Mouse (Mus musculus) urinary bladder, postnatal 4 days (tissue): ENCODE measurements around the gene Il15.
A peak's percentile ranks its signal among the peaks of the same experiment; 100 is the strongest.

Experiments
- DNase-seq, 2 experiments: peaks; one replicate each; pipeline ENCODE4 v3.0.0; 2021 to 2022; ENCODE audit warnings: low spot score in 2 of 2

Il15 gene

DNA sequence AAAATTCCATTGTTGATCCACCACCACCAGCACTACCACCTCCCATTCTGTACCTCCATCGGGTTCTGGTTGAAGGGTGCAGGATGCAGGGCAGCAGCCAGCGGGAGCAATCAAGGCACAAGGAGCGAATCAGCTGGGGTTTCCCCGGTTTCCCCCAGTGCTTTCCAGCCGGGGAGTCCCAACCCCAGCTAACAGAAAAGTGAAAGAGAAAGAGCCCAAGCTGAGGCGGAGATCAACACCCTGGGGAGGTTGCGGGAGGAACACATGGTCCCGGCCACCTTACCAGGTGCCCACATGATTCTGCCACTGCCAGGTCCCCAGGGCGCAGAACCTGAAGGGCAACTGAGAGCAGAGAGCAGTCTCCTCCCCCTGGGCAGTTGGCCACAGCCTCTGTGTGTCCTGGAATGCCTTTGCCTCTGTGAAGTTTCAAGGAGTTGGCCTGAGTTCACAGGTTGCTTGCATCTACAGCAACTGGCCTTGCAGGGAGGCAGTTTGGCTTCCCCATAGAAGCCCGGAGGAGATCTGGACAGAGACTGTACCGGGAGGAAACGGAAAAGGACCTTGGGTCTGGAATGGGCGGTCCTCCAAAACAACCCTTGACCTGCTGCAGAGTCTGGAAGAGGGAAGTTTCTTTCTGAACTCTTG lies at the start of gene Il15:
Gene Il15 (minus strand): TSS at position 537 of the 645 bp plus-strand sequence.
- DNase-seq = peak; percentile 63 to 68

DNA sequence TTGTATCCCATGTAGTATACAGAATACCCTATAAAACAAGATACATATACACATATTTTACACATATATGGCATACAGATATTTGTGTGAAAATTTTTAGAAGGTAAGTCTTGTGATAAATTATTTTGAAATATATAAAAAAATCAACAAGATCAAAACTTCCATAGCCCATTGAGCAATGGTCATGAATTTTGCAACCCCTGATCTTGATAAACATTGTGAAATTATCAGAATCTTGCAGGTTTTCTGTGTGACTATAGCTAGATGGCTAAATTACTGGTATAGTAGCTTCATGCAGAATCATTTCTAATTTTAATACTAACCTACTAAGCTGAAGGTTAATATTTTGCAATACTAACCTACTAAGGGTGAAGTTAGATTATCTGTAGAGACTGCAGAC lies 41.9 kb upstream of the Il15 start:
- DNase-seq = no peak

DNA sequence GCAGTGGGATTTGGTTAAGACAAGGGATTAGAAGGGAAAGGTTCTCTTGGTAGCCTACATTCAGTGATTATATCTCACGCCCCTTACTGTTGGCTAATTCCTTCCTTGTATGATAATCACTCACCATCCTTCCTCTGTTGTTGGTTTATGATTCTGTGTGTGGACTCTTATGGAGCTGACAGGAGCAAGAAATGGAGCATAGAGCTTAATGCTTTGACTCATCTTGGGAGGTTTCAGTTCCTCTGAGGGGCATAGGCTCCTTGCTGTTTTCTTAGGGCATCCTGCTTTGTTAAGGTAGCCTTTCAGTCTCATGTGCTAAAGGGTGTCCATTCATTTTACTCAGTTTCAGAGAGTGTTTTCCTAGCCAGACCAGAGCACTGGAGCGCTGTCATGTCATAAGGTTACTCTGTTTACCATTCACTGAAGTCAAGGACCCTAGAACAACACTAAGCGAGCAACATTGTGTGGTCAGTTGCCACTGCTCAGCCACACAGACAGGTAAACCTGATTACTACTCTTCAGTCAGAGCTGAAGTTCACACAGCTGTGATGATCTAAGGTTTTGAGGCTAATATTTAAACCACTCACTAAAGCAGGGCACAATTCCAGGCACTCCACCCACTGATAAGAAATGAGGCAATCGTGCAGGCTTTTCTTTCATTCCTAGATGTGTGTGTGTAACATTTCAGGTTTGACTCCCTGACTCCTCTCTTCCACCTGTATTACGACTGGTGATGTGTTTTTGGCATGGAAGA lies 13.7 kb upstream of the Il15 start:
- no peak for DNase-seq

DNA sequence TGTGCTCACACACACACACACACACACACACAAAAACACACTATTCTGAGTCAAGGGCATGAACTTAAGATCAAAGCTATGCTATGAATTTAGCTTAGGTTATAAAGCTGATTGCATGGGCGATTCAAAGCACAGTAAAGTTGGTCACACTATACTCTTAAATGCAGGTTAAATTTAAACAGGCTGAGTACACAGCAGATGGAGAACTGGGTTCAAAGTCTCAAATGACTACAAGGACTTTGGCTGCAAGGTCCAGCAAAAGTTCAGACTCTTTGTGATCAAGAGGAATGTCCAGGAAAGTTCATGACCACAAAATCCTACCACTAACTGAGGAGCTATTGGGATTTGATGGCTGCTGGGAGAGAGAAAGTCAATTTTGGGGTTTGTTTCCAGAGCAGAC lies 12.5 kb upstream of the Il15 start:
- no peak for DNase-seq

- DNase-seq = no peak
Observed at GRCm38 (mm10) chr8:82410135-82410534, 7.1 kb upstream of the Il15 start.

DNA sequence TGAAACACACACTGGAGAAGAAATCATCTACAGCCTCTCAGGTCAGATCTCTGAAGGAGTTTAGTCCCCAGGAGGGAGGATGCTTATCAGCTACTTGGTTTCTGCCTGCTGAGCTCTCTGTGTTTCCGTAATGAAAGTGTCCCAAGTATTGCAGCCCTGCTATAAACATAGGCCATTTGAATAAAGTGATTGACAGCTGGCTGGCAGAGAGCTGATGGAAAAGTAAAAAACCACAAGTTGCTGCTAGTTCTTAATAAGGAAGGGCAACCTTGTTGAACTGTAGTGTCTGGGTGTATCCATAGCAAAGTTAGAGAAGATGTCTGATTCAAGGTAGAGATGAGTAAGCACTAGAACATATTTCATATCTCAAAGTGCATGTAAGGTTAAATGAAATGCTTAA lies 4.0 kb upstream of the Il15 start:
- no peak for DNase-seq

- no peak for DNase-seq
Observed at GRCm38 (mm10) chr8:82404068-82404467, 1.0 kb upstream of the Il15 start.

DNA sequence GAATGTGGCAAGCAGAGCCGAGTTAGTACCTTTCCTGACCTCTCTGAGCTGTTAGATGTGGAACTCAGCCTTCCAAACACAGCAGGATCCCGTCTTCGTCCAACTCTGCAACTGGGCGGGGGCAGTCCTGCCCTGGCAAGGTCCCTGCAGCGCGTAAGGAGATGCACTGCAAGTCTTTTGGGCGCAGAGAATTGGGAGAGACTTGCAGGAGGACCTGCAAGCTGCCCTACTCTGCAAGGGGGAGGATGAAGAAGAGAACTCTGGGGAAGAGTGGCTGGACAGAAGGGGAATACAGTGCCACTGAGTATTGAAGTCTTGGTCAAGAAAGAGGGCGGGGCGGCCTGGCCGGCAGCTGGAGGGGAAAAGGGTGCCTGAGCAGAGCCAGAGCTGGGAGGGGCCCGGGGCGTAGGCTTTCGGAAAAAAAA lies 749 bp downstream of the Il15 start:
- peak; percentile 39 to 70 for DNase-seq

DNA sequence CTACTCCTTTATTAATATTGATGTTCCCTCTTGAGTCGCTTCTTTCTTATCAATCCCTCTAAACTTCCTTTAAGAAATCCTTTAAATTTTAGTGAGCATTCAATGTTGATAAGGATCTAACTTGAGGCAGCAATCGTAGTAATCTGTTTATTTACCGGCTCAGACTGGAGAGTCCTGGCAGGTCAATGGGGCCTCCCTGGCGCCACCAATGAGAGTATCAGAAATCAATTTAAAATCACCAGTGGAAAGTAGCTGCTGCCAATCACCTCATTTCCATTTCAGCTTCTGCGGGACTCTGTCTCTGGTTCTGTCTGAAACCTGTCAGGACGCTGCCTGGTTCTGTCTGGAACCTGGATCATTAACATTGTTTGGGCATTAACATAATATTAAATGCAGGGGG lies 1.5 kb downstream of the Il15 start:
- DNase-seq = no peak

GRCm38 (mm10) chr8:82401059-82401458 lies 2.0 kb downstream of the Il15 start:
- no peak for DNase-seq

- no peak for DNase-seq
Observed at GRCm38 (mm10) chr8:82400376-82400775, 2.6 kb downstream of the Il15 start.

DNA sequence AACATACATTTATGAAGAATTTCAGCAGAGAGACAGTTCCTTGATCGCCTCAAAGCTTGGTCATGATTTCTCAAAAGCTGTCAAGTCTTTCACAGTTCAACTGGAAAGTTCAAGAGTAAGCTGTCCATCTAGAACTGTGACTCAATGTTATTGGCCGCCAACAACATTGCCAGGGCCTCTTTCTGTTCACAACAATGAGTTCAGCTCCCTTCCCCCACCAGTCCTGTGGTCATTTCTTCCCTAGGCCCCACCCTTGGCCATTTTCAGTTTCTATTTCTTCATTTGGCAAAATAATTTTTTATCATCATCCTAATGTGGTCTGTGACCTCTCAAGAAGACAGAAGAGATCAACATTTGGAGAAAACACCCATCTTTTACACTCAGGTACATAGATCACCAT lies 4.5 kb downstream of the Il15 start:
- DNase-seq = no peak

- no peak for DNase-seq
Observed at GRCm38 (mm10) chr8:82391258-82391657, 11.8 kb downstream of the Il15 start.

GRCm38 (mm10) chr8:82388356-82388902 lies 14.6 kb downstream of the Il15 start:
- DNase-seq = no peak

- DNase-seq = no peak
Observed at GRCm38 (mm10) chr8:82387614-82388013, 15.4 kb downstream of the Il15 start.

- no peak for DNase-seq
Observed at GRCm38 (mm10) chr8:82385867-82386266, 17.2 kb downstream of the Il15 start.

DNA sequence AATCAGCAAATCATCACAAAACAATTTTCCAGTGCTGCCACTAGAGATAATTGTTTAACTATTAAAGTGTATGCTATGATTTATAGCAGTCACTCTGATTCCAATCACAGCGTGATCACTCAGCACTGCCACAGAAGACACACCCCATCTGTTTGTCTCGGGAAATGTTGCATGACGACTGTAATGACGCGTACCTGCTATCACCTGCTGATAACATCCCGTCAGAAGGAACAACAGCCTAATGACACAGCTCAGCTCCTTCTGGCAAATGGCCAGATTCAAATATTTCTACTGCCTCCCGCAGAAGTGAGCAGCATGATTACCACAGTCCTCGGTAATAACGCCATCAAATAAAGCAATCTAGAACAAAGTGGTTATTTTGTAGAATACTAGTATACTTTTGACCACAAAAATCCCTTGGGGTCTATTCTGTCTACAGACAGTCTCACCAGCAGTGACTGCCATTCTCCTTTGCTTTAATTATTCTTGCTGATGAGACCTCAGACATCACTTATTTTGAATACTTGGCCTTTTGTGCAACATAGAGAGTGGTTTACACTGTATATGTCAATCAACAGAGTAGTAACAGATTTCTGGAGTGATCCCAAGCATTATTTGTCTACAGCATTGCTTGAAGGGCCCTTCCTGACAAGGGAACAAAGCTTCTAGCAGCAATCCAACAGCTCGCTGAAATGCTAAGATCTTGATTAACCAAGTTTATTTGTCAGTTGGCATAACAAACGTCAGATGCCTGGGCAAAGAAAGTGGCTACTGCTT lies 18.4 kb downstream of the Il15 start:
- DNase-seq = no peak

DNA sequence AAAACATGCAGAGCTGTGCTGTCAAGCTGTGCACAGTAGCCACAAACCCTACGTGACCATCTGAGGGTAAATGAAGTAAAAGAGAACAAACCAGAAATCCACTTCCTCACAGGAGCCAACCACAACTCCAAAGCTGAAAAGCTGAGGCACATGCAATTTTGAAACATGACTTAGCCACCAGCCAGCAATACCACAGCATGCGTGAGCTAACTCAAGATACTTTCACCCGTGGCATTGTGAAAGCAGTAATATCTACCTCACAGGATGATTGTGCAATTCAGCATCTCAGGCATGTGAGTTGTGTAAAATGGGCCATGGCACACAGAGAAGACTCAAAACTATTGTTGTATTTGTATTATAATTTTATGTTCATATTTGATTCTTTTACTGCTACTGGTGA lies 19.7 kb downstream of the Il15 start:
- DNase-seq = no peak

- no peak for DNase-seq
Observed at GRCm38 (mm10) chr8:82382316-82382715, 20.7 kb downstream of the Il15 start.

GRCm38 (mm10) chr8:82374470-82374869 lies 28.6 kb downstream of the Il15 start:
- no peak for DNase-seq

GRCm38 (mm10) chr8:82372846-82373245 lies 30.2 kb downstream of the Il15 start:
- no peak for DNase-seq

DNA sequence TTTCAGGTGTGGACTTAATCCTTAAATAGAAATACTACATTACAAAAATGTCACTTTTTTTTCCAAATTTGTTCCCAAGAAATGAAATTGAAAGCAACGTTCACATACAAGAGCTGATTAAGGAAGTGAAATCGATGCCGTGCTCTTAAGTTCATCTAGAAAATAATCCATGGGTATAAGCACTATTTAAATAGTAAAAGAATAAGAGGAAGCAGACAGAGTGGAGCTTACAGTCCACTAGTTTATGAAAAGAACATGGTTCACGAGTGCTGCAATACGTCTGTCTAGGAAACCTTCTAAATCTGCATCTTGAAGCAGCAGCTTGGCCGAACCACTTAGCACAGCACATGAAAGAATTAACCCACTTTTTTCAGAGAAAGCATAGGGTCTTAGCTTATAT lies 32.4 kb downstream of the Il15 start:
- DNase-seq = no peak
